Mouse (Mus musculus) urinary bladder, postnatal 4 days (tissue): ENCODE measurements around the gene AC124502.3.
"Not testable (repeated sequence)": the region's sequence is repeated elsewhere in the genome, so short reads cannot be mapped to it uniquely, and the experiment has no call there.

Source experiments
- DNase-seq, 2 experiments: peaks; one replicate each; pipeline ENCODE4 v3.0.0; 2021 to 2022; ENCODE audit warnings: low spot score in 2 of 2

Gene AC124502.3

GRCm38 (mm10) chr19:5038709-5039156 lies at the start of gene AC124502.3, which contains the start of gene B4gat1:
Gene AC124502.3, plus strand, starts transcription at chr19:5038891.
Gene B4gat1, plus strand, starts transcription at chr19:5038826.
- peak; percentile 85 to 90 for DNase-seq

DNA sequence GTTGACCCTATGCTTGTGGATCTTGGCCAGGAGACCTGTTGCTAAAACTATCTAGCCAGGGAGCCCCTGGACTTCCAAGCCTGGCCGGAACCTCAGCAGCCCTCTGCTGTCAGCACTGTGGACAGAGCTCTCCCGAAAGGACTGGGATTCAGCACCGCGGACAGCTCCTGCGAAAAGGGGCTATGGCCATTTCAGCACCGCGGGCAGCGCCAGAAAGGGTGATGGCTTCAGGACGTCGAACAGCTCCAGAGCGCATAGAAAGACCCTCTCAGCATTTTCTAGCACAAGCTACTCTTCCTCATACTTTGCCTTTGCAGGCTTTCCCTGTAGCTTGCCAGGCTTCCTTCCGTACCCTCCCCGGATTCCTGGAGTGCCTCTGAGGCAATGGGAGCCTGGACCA lies 49.7 kb upstream of the AC124502.3 start:
- DNase-seq, result peak; percentile 84 to 97

DNA sequence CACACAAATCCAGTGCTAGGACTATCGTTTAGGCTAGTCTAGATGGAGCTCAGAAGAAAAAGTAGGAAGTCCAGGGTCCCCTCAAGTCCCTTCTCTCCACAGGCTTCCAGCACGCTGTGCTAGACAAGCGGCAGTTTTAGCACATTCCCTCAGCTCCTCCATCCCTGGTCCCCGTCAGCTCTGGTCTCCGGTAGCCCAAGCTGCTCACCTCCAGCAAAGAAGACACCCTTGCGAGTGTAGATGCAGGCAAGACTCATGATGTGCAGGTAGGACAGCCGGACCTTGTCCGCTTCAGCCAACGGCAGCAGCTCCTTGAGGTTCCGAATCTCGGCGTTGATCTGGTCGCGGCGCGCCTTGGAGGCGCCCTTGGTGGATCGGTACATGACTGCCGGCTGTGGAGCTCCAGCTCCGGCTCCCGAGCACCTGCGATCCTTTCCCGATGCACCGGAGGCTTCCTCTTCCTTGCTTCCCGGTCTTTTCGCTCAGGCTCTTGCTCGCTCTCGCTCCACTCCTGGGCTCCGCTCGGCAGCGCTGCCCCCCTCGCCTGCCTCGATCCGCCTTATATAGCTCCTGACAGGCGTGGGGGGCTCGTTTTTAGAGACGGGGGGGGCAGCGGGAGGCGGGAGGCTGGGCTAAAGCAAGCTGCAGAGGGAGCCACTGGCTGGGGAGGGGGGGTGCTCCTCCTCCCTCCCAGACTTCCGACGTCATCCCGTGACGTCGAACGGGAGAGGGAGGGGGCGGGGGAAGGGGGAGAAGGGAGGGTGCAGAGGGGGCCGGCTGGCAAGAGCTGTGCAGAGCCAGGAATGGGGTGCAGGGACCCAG lies 49.0 kb upstream of the AC124502.3 start:
- no peak for DNase-seq

DNA sequence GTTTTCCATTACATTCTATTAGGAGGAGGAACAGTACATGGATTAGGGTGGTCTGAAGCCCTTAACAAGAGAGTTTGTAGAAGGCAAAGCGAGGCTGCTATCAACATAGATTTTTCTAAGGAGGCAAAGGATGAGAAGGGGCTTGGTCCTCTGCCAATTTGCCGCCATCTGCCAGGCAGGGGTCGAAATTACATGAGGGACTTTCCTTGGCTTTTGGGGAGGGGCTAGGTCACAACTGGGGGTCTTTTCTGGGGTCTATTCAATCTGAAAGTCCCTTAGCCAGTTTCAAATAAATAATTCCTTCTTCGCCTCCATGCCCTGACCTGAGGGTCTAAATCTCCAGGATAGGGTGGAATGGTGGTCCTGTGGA lies 48.5 kb upstream of the AC124502.3 start, which contains the start of gene Npas4:
TSS of gene Npas4 (minus strand) at position 61 of the 370 bp plus-strand sequence.
- DNase-seq, result no peak

- no peak for DNase-seq
Measured at GRCm38 (mm10) chr19:4990716-4991115, 48.0 kb upstream of the AC124502.3 start.

GRCm38 (mm10) chr19:4992371-4992770 lies 46.3 kb upstream of the AC124502.3 start:
- no peak for DNase-seq

GRCm38 (mm10) chr19:4992904-4993303 lies 45.8 kb upstream of the AC124502.3 start:
- peak in 1 of 2 experiments; percentile 52 for DNase-seq

GRCm38 (mm10) chr19:4994043-4994442 lies 44.6 kb upstream of the AC124502.3 start:
- DNase-seq, result no peak

DNA sequence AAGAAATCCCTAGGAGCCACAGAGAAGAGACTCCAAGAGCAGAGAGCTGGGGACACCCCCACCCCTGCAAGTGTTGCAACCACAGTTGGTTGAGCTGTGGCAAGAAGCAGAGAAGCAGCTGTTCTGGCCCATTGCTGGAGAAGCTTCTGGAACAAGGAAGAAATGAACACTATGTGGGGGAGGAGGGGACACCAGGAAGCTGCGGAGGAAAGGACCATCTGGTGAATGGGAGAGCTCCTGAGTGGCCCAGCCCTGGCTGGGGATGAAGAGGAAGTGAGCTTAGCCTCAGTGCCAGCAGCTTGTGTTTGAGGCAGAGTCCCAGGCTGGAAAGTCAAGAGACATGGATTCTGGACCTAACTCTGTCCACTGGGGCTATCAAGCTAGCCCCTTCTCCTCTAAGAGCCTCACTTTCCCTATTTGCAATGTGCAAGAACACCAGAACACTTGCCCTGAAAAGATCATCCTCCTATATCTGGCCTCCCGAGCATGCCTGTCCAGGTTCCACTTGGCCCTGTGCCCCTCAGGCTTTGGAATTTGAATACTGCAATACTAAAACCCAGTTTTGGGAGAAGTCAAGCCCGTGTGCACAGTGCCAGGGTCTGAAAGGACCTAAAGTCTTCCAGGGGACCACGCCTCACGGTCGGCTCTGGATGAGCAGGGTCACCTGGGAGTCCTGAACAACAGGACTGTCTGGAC lies 39.1 kb upstream of the AC124502.3 start:
- DNase-seq, result no peak

DNA sequence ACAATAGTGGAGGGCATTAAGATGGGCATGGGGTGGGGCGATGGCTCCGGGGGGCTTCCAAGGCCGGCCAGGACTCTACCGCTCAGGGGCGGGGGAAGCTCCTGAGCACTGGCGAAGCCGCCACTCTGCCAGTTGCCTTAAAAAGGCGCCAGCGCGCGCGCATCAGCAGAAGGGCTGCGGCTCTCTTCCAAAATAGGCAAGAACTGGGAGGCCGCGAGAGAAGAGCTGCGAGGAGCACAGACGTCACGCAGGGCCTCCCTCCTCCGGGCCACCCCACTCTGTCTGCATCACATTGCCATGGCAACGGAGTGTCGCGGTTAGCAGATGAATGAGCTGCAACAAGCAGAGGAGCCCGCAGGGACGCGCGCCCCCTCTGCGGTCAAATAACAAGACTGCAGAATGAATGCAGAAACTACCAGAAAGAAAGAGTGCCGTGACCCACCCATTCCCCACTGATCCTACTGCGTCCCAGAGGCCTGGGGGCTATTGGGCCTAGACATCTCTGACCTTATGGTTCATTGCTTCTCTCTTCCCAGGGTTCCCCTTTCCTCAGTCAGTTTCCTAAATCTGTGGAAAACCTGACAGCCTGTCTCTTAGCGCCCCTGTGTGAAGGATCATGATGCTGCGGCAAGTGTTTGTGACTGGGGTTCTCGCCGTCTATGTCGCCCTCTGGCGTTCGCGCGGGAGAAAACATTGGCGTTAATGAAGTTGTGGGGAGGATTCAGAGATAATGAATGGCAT lies 36.9 kb upstream of the AC124502.3 start:
- peak; percentile 61 to 76 for DNase-seq

DNA sequence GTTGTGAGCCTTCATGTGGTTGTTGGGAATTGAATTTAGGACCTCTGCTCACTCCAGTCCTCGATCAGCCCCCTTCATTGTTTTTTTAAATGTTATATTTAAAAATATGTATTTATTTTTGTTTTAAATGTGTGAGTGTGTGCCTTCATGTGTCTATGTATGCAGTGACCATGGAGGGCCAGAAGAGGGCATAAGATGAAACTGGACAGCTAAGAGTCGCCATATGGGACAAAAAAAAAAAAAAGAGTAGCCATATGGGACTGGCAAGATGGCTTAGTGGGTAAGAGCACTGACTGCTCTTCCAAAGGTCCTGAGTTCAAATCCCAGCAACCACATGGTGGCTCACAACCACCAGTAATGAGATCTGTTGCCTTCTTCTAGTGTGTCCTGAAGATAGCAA lies 35.0 kb upstream of the AC124502.3 start:
- DNase-seq, result not testable (repeated sequence)

DNA sequence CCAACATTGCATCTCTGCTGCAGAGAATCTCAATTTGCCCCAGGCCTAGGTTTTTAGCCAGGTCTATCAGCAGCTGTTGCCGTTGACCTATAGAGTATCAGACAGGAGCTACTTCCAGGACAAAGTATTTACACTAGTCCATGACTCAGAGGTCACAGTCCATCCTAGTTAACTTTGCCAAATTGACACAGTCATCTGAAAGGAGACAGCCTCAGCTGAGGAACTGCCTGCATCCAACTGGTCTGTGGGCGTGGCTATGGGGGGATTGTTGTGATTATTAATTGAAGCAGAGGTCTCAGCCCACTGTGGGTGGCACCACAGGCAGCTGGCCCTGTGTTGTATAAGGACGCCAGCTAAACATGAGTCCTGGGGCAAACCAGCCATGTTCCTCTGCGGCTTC lies 33.8 kb upstream of the AC124502.3 start:
- DNase-seq, result no peak

GRCm38 (mm10) chr19:5013138-5013537 lies 25.6 kb upstream of the AC124502.3 start:
- no peak for DNase-seq

- no peak for DNase-seq
Measured at GRCm38 (mm10) chr19:5014961-5015398, 23.7 kb upstream of the AC124502.3 start.

- no peak for DNase-seq
Measured at GRCm38 (mm10) chr19:5016221-5016742, 22.4 kb upstream of the AC124502.3 start.

- peak in 1 of 2 experiments; percentile 72 for DNase-seq
Measured at GRCm38 (mm10) chr19:5016782-5017181, 21.9 kb upstream of the AC124502.3 start.

GRCm38 (mm10) chr19:5017611-5018010 lies 21.1 kb upstream of the AC124502.3 start:
- DNase-seq, result no peak

DNA sequence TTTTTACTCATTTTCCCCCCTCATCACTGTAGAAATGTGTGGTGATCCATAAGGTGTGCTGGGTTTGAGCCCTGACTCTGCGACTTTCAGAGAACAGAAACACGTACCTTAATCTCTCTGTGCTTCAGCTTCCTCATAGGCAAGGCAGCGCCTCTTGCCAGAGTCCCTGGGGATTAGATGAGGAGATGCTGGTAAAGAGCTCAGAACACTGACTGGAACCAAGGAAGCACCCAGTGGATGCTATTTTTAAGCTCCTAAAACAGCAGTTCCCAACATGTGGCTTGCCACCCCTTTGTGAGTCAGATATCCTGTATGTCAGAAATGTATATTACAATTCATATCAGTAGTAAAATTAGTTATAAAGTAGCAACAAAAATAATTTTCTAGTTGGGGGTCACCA lies 20.5 kb upstream of the AC124502.3 start:
- DNase-seq, result no peak

- no peak for DNase-seq
Measured at GRCm38 (mm10) chr19:5021416-5021815, 17.3 kb upstream of the AC124502.3 start.

- DNase-seq, result peak; percentile 89 to 91
Measured at GRCm38 (mm10) chr19:5023621-5024479, 14.8 kb upstream of the AC124502.3 start, which contains the start of gene Slc29a2. Gene Slc29a2, plus strand, starts transcription at chr19:5023860.

DNA sequence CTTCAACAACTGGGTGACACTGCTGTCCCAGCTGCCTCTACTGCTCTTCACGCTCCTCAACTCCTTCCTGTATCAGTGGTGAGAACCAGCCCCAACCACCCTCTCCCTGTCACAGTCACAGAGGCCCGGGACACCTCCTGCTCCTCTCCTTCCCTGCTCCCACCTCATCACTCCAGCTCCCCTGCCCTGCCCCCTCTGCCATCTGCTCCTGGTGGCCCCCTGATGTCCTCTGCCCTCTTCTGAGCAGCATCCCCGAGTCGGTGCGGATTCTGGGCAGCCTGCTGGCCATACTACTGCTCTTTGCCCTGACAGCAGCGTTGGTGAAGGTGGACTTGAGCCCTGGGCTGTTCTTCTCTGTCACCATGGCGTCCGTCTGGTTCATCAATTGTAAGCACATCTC lies 12.6 kb upstream of the AC124502.3 start:
- DNase-seq, result no peak
